Mouse (Mus musculus): ENCODE results near the gene Ftcd.

Ftcd gene

GRCm38 (mm10) chr10:76575374-76575773 lies at the start of gene Ftcd:
TSS of gene Ftcd (plus strand) at chr10:76575648.
- peak; percentile 43 to 83 for DNase-seq

DNA sequence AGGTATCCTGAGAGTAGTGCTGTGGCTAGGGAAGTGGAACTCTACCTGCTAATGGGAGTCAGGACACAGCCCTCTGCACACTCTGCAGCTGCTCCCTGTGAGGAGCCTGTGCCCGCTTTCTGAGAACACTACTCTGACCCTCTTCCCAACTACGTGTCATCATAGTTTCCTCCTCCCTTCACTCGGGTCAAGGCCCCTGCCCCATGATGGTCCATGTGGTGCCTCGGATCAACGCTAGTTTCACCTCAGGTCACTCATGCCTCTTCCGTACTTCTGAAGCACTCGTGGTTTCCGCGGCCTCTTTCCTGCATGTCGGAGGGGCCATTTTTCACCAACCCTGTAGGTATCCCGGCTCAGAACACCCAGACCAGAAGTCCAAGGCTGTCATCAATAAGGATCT lies 44.5 kb upstream of the Ftcd start:
- DNase-seq, result no peak

GRCm38 (mm10) chr10:76531375-76531774 lies 44.1 kb upstream of the Ftcd start, which contains the start of gene Lss:
TSS of gene Lss (plus strand) at chr10:76531588.
- peak; percentile 96 to 99 for DNase-seq

DNA sequence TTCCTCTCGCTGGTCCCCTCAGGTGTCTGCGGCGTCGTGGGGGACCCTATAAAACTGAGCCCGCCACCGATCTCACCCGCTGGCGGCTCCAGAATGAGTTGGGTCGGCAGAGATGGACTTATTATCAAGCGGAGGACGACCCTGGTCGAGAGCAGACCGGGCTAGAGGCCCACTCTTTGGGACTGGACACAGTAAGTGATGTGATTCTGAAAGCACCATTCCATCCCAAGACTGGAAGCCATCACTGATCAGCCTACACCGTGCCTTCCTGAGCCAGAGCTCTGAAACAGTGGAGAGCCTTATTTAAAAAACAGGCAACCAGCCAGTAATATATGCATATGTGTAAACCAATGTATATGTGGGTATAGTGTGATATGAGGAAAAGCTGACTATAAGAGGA lies 43.6 kb upstream of the Ftcd start:
- no peak for DNase-seq

DNA sequence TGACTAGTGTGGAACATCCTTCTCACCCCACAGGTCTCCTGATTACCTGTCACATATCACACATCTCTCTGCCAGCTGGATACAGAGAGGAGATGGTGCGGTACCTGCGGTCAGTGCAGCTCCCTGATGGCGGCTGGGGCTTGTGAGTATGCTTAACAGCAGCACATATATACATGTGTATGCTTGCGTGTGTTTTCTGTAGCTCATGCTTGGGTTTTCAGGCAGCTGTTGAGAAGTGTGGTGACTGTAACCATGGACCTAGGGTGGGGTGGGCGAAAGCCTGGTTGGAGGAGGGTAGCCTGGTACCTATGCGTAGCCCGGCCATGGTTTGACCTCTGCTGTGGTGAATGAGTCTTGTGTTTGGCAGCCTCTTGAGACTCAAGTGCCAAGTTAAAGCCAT lies 39.9 kb upstream of the Ftcd start:
- DNase-seq, result no peak

DNA sequence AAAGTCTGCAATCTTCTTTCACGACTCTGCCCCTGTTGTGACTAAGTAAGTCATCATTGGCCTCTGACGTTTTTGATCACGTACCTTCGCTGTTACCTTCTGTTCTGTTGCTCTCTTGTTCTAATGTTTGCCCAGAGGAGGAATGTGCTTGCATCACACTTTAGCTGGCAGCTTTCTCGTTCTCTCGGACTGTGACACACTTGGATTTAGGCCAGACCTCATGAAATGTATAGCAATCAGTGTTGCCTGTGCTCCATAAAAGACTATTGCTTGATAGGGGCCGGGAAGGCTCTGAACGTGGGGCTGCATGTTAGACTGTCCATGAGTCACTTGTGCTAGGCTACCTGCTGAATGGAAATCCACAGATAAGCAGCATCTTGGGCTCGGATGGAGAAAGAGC lies 37.8 kb upstream of the Ftcd start:
- DNase-seq, result no peak

GRCm38 (mm10) chr10:76541336-76542085 lies 33.9 kb upstream of the Ftcd start:
- DNase-seq, result no peak

DNA sequence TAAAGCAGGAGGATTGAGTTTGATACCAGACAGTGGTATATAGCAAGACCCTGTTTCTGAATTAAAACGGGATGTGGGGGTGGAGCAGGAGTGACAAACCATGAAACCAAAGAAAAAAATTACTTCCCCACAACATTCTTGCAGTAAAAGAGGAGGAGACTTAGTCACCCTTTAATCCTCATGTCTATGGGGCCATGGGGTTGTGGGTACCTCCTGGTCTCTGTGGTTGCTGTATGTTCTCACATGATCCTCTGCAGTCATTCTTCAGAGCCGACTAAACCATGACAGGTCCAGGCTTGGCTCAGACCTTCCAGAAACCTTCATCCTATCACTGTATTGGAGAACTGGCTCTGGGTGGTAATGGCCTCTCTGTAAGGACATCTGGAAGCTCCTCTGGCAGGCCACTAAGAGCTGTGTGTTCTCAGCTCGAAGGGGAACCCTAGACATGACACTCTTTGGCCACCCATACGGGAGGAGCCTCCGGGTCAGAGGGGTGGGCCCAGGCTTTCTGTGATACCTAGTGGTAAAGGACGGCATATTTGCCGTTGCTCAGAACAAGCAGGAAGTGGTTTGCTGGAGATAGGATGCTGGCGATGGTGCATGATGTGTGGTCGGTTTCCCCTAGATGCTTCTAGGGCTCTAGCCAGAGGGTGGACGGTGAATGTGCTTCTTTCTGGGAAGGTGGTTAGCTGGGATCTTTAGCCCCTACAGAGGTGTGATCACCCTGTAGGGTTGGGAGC lies 32.6 kb upstream of the Ftcd start:
- DNase-seq, result no peak

GRCm38 (mm10) chr10:76546566-76546965 lies 28.9 kb upstream of the Ftcd start:
- DNase-seq, result peak in 1 of 2 experiments; percentile 29

DNA sequence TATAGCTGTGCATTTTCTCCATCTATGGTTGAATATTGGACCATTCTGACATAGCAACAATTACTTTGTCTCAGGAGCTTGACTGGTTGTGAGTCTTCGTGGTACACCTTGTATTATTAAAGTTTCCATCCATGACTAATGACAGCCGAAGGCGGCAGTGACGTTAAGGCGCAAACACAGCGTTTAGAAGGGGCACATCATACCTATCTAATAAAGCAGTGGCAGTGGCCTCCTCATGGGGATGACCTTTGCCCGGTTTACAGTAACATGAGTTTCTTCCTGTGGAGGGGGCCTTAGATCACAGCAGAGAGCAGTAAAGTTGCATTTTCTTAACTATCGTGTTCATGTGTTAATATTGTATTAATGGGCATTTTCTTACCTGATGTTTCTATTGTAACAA lies 27.2 kb upstream of the Ftcd start:
- DNase-seq, result no peak

DNA sequence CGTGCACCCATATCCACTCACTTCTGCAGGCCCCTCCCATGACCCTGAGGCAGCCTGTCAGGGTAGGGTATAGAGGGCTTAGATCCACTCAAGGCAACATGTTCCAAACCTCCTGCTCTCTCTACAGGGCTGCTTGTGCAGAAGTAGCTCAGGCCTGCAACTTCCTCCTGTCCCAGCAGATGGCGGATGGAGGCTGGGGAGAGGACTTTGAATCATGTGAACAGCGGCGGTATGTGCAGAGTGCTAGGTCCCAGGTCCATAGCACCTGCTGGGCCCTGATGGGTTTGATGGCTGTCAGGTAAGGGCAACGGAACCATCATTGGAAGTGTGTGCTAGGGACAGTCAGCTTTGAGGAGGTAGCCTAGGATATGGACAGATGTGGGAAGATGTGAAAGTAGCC lies 25.0 kb upstream of the Ftcd start:
- DNase-seq, result no peak

DNA sequence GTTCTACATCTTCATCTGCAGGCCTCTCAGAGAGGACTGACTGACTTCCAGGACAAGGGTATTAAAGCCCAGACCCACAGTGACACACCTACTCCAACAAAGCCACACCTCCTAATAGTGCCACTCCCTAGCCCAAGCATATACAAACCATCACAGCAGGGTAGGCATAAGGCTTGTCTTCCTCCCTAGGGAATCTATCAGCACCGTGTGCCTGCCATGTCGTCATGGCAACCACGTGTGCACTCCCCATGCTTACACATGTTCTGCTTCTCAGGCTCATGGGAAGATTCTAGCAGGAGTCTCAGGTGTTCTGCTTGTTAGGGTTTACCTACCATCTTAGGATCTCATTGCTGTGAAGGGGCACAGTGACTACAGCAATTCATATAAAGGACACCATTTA lies 23.9 kb upstream of the Ftcd start:
- DNase-seq, result no peak

- DNase-seq, result no peak
Observed at GRCm38 (mm10) chr10:76554061-76554460, 21.4 kb upstream of the Ftcd start.

GRCm38 (mm10) chr10:76561972-76562371 lies 13.5 kb upstream of the Ftcd start, which contains the start of gene Spatc1l:
TSS of gene Spatc1l (plus strand) at chr10:76562272.
- DNase-seq, result no peak

GRCm38 (mm10) chr10:76569996-76570685 lies 5.3 kb upstream of the Ftcd start:
- peak in 1 of 2 experiments; percentile 25 for DNase-seq

DNA sequence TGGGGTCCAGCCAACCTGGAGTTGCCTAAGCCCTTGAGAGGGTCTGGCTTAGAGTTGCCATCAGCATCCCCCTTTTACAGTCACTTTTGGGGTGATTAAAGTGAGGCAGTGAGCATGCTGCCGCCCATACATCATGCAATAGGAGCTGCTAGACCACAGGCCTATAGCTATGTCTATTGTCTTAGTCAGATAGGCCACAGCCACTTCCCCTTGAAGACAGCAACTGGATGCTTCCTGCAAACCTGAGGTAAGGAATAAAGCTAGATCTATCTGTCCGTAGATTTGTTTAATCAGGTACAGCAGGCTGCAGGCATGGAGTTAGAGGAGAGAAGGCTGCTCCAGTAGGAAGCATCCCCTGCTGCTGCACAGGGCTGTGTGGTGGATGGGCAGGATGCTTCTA lies 4.4 kb upstream of the Ftcd start:
- DNase-seq, result no peak

GRCm38 (mm10) chr10:76572151-76572550 lies 3.3 kb upstream of the Ftcd start:
- no peak for DNase-seq

DNA sequence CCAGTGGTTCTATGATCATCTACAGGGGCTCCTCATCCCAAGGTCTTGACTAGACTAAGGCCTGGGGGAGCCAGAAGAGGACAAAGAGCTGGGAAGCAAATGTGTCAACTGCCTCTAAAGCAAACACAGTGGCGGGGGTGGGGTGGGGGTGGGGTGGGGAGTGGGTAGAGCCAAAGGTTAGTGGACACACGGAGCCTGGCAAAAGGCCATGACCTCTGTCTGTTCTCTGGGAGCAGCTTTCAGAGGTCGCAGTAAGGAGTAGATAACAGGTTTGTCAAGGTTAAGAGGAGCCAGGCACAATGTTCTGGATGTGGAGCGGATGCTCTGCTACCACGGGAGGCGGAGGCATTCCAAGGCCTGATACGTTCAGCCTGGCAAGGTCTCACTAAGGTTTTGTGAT lies 1.5 kb downstream of the Ftcd start:
- DNase-seq, result no peak

DNA sequence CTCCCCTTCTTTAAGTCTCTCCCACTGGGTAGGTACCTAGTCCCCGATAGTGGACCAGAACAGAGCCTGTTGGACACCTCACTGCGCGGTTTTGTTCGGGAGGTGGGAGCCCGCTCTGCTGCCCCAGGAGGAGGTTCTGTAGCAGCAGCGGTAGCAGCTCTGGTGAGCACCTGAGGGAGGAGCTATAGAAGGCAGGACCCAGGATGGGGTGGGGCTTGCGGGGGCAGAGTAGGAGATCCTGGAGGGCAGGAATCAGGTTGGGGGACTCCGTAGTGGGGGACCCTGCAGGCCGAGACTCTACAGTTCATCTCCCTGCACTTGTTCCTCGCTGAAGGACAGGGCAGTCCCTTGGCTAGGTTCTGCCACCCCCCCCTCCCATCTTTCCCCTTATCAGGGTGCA lies 8.7 kb downstream of the Ftcd start:
- DNase-seq, result no peak

GRCm38 (mm10) chr10:76586190-76586589 lies 10.7 kb downstream of the Ftcd start:
- DNase-seq, result no peak

- DNase-seq, result no peak
Observed at GRCm38 (mm10) chr10:76590197-76590596, 14.7 kb downstream of the Ftcd start.

DNA sequence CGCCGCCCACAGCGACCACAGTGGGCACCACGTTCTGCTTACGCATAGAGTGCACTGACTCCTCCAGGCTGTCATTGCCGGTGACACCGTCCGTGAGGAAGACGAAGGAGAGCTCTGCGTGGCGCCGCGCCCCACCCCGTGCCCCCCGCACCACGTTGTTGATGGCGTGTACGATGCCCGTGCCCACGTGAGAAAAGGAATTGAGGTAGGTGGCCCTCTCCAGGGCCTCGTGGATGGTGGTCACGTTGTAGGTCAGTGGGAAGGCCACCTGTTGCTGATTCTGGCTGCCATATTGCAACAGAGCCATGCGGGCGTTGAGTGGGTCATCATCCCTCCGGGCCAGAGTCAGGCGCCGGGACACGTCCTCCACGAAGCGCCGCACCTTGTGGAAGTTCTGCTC lies 20.9 kb downstream of the Ftcd start:
- no peak for DNase-seq

GRCm38 (mm10) chr10:76602690-76603089 lies 27.2 kb downstream of the Ftcd start:
- DNase-seq, result no peak

- DNase-seq, result no peak
Observed at GRCm38 (mm10) chr10:76612473-76612872, 37.0 kb downstream of the Ftcd start.
